Mouse (Mus musculus): ENCODE measurements at regions not wholly inside any gene's neighbourhood (a gene's known extent, or its start where the extent isn't known, plus 50 kb on each side); places are given as distances from the start of the nearest gene placed in this dataset.

DNA sequence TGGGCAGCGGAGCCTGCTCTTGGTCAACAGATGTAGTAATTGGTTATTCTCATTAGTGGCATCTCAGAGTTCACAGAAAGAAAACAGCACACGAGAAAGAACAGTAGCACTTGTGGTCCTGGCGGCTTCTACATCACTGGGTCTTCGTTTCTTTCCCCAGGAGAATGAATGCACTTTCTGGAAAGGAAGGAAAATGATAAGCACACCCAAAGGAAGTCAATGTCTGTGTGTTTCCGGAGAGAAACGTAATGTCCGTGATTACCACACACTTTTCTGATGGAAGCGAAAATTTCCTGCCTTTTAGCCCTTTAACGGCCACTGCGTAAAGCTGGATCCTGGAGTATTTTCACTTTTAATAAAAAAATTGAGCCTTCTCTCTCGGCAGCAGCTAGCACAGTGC lies 164.1 kb downstream of the Cemip2 start:
- ATAC-seq = no peak
- H3K36me3 ChIP-seq (ENCODE audit: insufficient read depth, low read length) = no peaks in the 10 kb centered on the region
- no peaks in the 10 kb centered on the region for H3K27me3 ChIP-seq (ENCODE audit: insufficient read depth, low read length)
- DNase-seq (ENCODE audit: low spot score) = no peak
- no peak overlapping the region for H3K9ac ChIP-seq (replicated peaks; ENCODE audit: low read length)
- 68% methylated on average over 11 of the region's 11 CpGs for WGBS
- TF ChIP-seq CTCF (IDR thresholded peaks at IDR 0.05; ENCODE audit: low read depth) = no peak
- no peak overlapping the region; the same call in 1 of the 2 replicates for H3K4me2 ChIP-seq (ENCODE audit: low read depth, low read length)
- no peaks in the 10 kb centered on the region for H3K4me1 ChIP-seq (ENCODE audit: insufficient read depth, low read length)
- H3K9me3 ChIP-seq (ENCODE audit: low read length) = no peaks in the 10 kb centered on the region
- no peak overlapping the region for H3K4me3 ChIP-seq (ENCODE audit: low read length)
- H3K27ac ChIP-seq = no peak overlapping the region

GRCm38 (mm10) chr19:21943407-21943806 lies 165.3 kb downstream of the Cemip2 start:
- Histone ChIP-seq H3K27ac (no peak overlapping the region), H3K4me2 (ENCODE audit: low read depth, low read length) (no peak overlapping the region), H3K4me3 (ENCODE audit: low read length) (no peak overlapping the region), H3K9ac (replicated peaks; ENCODE audit: low read length) (no peak overlapping the region), H3K9me3 (ENCODE audit: low read length) (no peaks in the 10 kb centered on the region), H3K4me1 (ENCODE audit: insufficient read depth, low read length) (no peaks in the 10 kb centered on the region), H3K27me3 (ENCODE audit: insufficient read depth, low read length) (no peaks in the 10 kb centered on the region), H3K36me3 (ENCODE audit: insufficient read depth, low read length) (no peaks in the 10 kb centered on the region)
- WGBS = 55% methylated on average over 4 of the region's 4 CpGs
- no peak for DNase-seq (ENCODE audit: low spot score)
- ATAC-seq = no peak
- TF ChIP-seq CTCF (IDR thresholded peaks at IDR 0.05; ENCODE audit: low read depth) = peak; percentile 28

DNA sequence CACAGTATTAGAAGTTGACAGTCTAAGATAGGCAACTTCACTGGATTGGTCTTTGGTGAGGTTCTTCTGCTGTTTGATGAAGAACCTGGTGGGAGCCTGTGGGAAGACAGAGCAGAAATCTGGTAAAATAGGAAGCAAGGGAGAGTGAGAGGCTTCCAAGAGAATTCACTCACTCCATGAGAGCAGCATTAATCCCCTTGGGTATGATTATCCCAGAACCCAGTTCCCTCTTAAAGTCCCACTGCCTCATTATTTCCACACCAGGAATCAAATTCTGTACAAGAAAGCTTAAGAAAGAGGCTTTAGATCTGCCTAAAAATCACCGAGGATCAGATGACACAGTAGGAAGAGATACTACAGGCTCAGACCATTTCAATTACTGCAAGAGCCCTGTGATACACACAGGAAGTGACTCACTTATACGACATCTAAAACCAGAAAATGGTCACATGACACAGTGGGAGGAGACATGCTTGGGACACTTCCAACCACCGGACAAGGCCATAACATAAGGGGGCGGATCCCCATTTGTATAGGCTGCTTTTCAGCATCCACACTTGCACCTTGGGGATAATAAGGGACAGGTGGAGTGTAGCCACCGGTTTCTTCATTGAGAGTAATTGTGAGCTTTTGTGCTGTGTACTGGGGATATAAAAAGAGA lies 168.2 kb downstream of the Cemip2 start:
- Histone ChIP-seq H3K27me3 (ENCODE audit: insufficient read depth, low read length) (no peaks in the 10 kb centered on the region), H3K9ac (replicated peaks; ENCODE audit: low read length) (no peak overlapping the region), H3K4me1 (ENCODE audit: insufficient read depth, low read length) (no peaks in the 10 kb centered on the region), H3K27ac (no peak overlapping the region), H3K4me2 (ENCODE audit: low read depth, low read length) (no peak overlapping the region), H3K9me3 (ENCODE audit: low read length) (no peaks in the 10 kb centered on the region), H3K36me3 (ENCODE audit: insufficient read depth, low read length) (no peaks in the 10 kb centered on the region), H3K4me3 (ENCODE audit: low read length) (no peak overlapping the region)
- DNase-seq (ENCODE audit: low spot score) = peak; percentile 5
- no peak for ATAC-seq
- TF ChIP-seq CTCF (IDR thresholded peaks at IDR 0.05; ENCODE audit: low read depth) = no peak
- 71% methylated on average over 5 of the region's 5 CpGs for WGBS

DNA sequence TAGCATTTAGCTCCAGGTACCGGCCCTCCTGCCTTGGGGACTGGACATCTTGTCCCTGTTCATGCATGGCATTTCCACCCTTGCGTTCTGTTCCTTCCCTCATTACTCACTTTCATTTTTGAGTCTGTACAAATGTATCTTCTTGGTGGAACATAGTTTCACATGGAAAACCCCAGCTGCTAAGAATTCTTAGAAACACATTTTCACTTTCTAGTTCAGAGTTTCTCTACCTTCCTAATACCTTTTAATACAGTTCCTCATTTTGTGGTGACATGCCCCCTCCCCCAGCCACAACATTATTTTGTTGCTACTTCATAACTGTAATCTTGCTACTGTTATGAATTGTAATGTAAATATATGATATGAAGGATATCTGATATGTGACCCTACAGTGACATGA lies 169.9 kb downstream of the Cemip2 start:
- no peak for ATAC-seq
- 95% methylated on average over 2 of the region's 2 CpGs for WGBS
- Histone ChIP-seq H3K27me3 (ENCODE audit: insufficient read depth, low read length) (no peaks in the 10 kb centered on the region), H3K36me3 (ENCODE audit: insufficient read depth, low read length) (no peaks in the 10 kb centered on the region), H3K9me3 (ENCODE audit: low read length) (no peaks in the 10 kb centered on the region), H3K4me1 (ENCODE audit: insufficient read depth, low read length) (no peaks in the 10 kb centered on the region), H3K9ac (replicated peaks; ENCODE audit: low read length) (no peak overlapping the region), H3K4me3 (ENCODE audit: low read length) (no peak overlapping the region), H3K4me2 (ENCODE audit: low read depth, low read length) (no peak overlapping the region), H3K27ac (no peak overlapping the region)
- DNase-seq (ENCODE audit: low spot score) = no peak
- TF ChIP-seq CTCF (IDR thresholded peaks at IDR 0.05; ENCODE audit: low read depth) = no peak

DNA sequence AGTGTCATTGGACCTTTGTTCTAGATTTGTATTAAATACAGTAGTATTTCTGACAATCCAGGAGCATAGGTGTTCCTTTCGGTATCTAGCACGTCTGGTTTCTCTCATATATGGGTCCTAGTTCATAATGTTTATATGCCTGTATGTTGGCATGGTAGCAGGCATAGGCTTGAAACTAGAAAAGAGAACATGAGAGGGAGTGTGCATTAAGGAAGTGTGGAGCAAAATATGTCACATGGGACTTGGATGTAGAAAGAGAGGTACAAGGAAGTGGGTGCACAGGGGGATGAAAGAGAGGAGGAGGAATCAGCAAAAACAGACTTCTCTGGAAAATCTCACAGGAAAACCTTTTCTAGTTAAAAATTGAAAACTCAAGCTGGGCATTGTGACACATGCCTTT lies 176.2 kb upstream of the Trpm3 start:
- Histone ChIP-seq H3K4me3 (ENCODE audit: low read length) (no peak overlapping the region), H3K9ac (replicated peaks; ENCODE audit: low read length) (no peak overlapping the region), H3K36me3 (ENCODE audit: insufficient read depth, low read length) (no peaks in the 10 kb centered on the region), H3K27ac (no peak overlapping the region), H3K9me3 (ENCODE audit: low read length) (no peaks in the 10 kb centered on the region), H3K4me1 (ENCODE audit: insufficient read depth, low read length) (no peaks in the 10 kb centered on the region), H3K4me2 (ENCODE audit: low read depth, low read length) (no peak overlapping the region), H3K27me3 (ENCODE audit: insufficient read depth, low read length) (no peaks in the 10 kb centered on the region)
- no peak for TF ChIP-seq CTCF (IDR thresholded peaks at IDR 0.05; ENCODE audit: low read depth)
- DNase-seq (ENCODE audit: low spot score) (no peak), ATAC-seq (no peak)
- over 99% methylated on average over 2 of the region's 2 CpGs for WGBS

DNA sequence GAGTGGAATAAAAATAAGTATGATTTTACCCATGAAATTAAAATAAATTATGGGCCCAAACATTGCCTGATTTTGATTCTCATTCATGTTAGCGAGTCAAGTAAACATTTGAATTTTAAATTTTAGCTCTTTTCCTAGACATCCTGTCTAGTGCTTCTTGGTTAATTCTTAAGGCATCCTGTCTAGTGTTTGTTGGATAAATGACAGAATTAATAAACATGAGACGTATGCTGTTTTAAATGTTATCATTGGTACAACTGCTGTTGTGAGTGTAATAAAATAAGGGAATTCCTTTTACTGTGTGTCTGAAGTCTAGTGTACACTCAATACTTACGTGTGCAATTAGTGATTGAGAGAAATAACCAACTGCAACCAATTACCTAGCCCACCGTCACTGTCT lies 149.0 kb upstream of the Trpm3 start:
- Histone ChIP-seq H3K4me1 (ENCODE audit: insufficient read depth, low read length) (no peaks in the 10 kb centered on the region), H3K9me3 (ENCODE audit: low read length) (no peaks in the 10 kb centered on the region), H3K27ac (no peak overlapping the region), H3K9ac (replicated peaks; ENCODE audit: low read length) (no peak overlapping the region), H3K27me3 (ENCODE audit: insufficient read depth, low read length) (no peaks in the 10 kb centered on the region), H3K36me3 (ENCODE audit: insufficient read depth, low read length) (no peaks in the 10 kb centered on the region), H3K4me2 (ENCODE audit: low read depth, low read length) (no peak overlapping the region), H3K4me3 (ENCODE audit: low read length) (no peak overlapping the region)
- 85% methylated on average over 4 of the region's 4 CpGs for WGBS
- DNase-seq (ENCODE audit: low spot score) = no peak
- no peak for TF ChIP-seq CTCF (IDR thresholded peaks at IDR 0.05; ENCODE audit: low read depth)
- ATAC-seq = no peak

- no peak for DNase-seq (ENCODE audit: low spot score)
- Histone ChIP-seq H3K4me2 (ENCODE audit: low read depth, low read length) (no peak overlapping the region), H3K27ac (no peak overlapping the region), H3K9me3 (ENCODE audit: low read length) (no peaks in the 10 kb centered on the region), H3K27me3 (ENCODE audit: insufficient read depth, low read length) (no peaks in the 10 kb centered on the region), H3K4me3 (ENCODE audit: low read length) (no peak overlapping the region), H3K4me1 (ENCODE audit: insufficient read depth, low read length) (no peaks in the 10 kb centered on the region), H3K9ac (replicated peaks; ENCODE audit: low read length) (no peak overlapping the region), H3K36me3 (ENCODE audit: insufficient read depth, low read length) (no peaks in the 10 kb centered on the region)
- 81% methylated on average over 4 of the region's 4 CpGs for WGBS
- TF ChIP-seq CTCF (IDR thresholded peaks at IDR 0.05; ENCODE audit: low read depth) = no peak
- no peak for ATAC-seq
Observed at GRCm38 (mm10) chr19:21990970-21991369, 147.9 kb upstream of the Trpm3 start.
